ENCODE assay signal across 8 mouse cellular contexts in genomic region chr2:156257051-156257450, GRCm38 (mm10). TPM values are rescaled to one million over a fixed set of nuclear protein-coding genes. Genes with fewer than 3 reads are reported as not detected.
DNase-seq lines count a peak whose midpoint lies in the region; ATAC-seq lines count a peak whose summit lies in the region.

No protein-coding gene starts in this region.

- no peak overlapping the region for H3K9ac ChIP-seq in lung, embryonic 16.5 days (ENCODE audit: low read length)

- H3K4me2 ChIP-seq in lung, embryonic 16.5 days (ENCODE audit: low read depth, low read length) = no peak overlapping the region

- peak; percentile 97 for DNase-seq in heart, adult 11 months
- DNase-seq in heart, postnatal 25 days (ENCODE audit: low spot score) = no peak
- peak; percentile 29 for DNase-seq in adrenal gland, adult 8-10 months
- no peak for DNase-seq in heart, embryonic 10.5 days (ENCODE audit: low spot score)
- DNase-seq in kidney, postnatal 25 days = peak; percentile 77 to 84
- peak; percentile 49 for DNase-seq in testis, postnatal 10 days (ENCODE audit: low spot score)
- no peak for DNase-seq in urinary bladder, adult 2 months (ENCODE audit: low spot score)

- H3K27me3 ChIP-seq in heart, embryonic 10.5 days (ENCODE audit: insufficient read depth, poor library complexity, severe bottlenecking) = no peaks in the 10 kb centered on the region
- H3K27me3 ChIP-seq in lung, embryonic 16.5 days (ENCODE audit: control insufficient read depth, insufficient read depth, low read depth, low read length) = no peaks in the 10 kb centered on the region

- H3K27ac ChIP-seq in heart, embryonic 10.5 days = 0 out of 2 replicates have a peak overlapping the region, but pooled peaks have one; percentile 18
- H3K27ac ChIP-seq in lung, embryonic 16.5 days (ENCODE audit: low read length) = peak overlapping the region; percentile 56; the same call in 1 of the 2 replicates

- ATAC-seq in lung, embryonic 16.5 days (ENCODE audit: low read depth) = peak; percentile 75

- intact Hi-C loops in heart, postnatal 25 days (cut with DNase I) = loop anchor here (5.0 kb wide), 1 partner anchor 75 kb away; the partner anchor contains the start of gene Rbm39

- no peaks in the 10 kb centered on the region for H3K9me3 ChIP-seq in heart, embryonic 10.5 days
- H3K9me3 ChIP-seq in lung, embryonic 16.5 days (ENCODE audit: control insufficient read depth, low read length) = no peaks in the 10 kb centered on the region

- WGBS in heart, embryonic 10.5 days = 37% methylated on average over 2 of the region's 2 CpGs
- 43% methylated on average over 2 of the region's 2 CpGs for WGBS in lung, embryonic 16.5 days

- H3K4me3 ChIP-seq in heart, embryonic 10.5 days = no peak overlapping the region
- H3K4me3 ChIP-seq in lung, embryonic 16.5 days (ENCODE audit: low read length) = no peak overlapping the region

- peaks cover 76% of the 10 kb centered on the region for H3K36me3 ChIP-seq in heart, embryonic 10.5 days
- H3K36me3 ChIP-seq in lung, embryonic 16.5 days (ENCODE audit: control insufficient read depth, insufficient read depth, low read length) = peaks cover 13% of the 10 kb centered on the region

- peaks cover 21% of the 10 kb centered on the region; the same call in 1 of the 2 replicates for H3K4me1 ChIP-seq in heart, embryonic 10.5 days
- H3K4me1 ChIP-seq in lung, embryonic 16.5 days (replicated peaks; ENCODE audit: control insufficient read depth, insufficient read depth, low read length) = peaks cover 3% of the 10 kb centered on the region

RNA-seq across cellular contexts. Expression of gene Cnbd2, which starts 55.0 kb away (rescaled TPM):
- total RNA-seq in heart, postnatal 25 days (2021) = 1 to 10 TPM in 1 of 2 experiments, under 1 TPM in 1; 0.65 to 1.2 TPM
- 1 to 10 TPM; 2.4 to 5.1 (median 3.2) TPM for total RNA-seq in adrenal gland, adult 8-10 months (2022)
- 2.3 TPM in 2 replicates for polyA plus RNA-seq in heart, embryonic 10.5 days (2016; fragmentation: Nextera tagmentation; extraction: Ambion mirVana)
- 3.8 and 4.4 TPM in 2 replicates for polyA plus RNA-seq in lung, embryonic 16.5 days (2015; fragmentation: Nextera tagmentation; extraction: Ambion mirVana)
- polyA plus RNA-seq in urinary bladder, adult 2 months (2012; rRNA removed) = 3.4 and 4.5 TPM in 2 replicates

RNA-seq across cellular contexts. Expression of gene Scand1, which starts 55.5 kb away (rescaled TPM):
- 10 to 100 TPM; 76.8 to 80.7 TPM for total RNA-seq in heart, postnatal 25 days (2021)
- total RNA-seq in adrenal gland, adult 8-10 months (2022) = 100 to 1,000 TPM in 3 of 4 experiments, 10 to 100 TPM in 1; 98.3 to 137 (median 105) TPM
- polyA plus RNA-seq in heart, embryonic 10.5 days (2016; fragmentation: Nextera tagmentation; extraction: Ambion mirVana) = 50.8 and 60.3 TPM in 2 replicates
- 39.1 and 53.6 TPM in 2 replicates for polyA plus RNA-seq in lung, embryonic 16.5 days (2015; fragmentation: Nextera tagmentation; extraction: Ambion mirVana)
- 71.0 and 72.5 TPM in 2 replicates for polyA plus RNA-seq in urinary bladder, adult 2 months (2012; rRNA removed)

Comparison
In these comparisons a context has a peak if more than half of its experiments do, and no peak if none do; other contexts are left out.
1. DNase-seq: peak in heart, adult 11 months (single experiment), adrenal gland, adult 8-10 months (single experiment), kidney, postnatal 25 days (2 of 2) and testis, postnatal 10 days (single experiment); none in heart, postnatal 25 days (single experiment), heart, embryonic 10.5 days (single experiment) and urinary bladder, adult 2 months (single experiment).